Mouse (Mus musculus): ENCODE measurements around the gene Map2.

Map2 gene

GRCm38 (mm10) chr1:66299376-66299775 lies 124.3 kb downstream of the Map2 start:
- no peak for DNase-seq (ENCODE audit: low read depth, low spot score)

- DNase-seq (ENCODE audit: low read depth, low spot score) = no peak
Observed at GRCm38 (mm10) chr1:66320378-66321135, 145.5 kb downstream of the Map2 start.

- no peak for DNase-seq (ENCODE audit: low read depth, low spot score)
Observed at GRCm38 (mm10) chr1:66321136-66321502, 146.0 kb downstream of the Map2 start.

- DNase-seq (ENCODE audit: low read depth, low spot score) = no peak
Observed at GRCm38 (mm10) chr1:66321631-66322142, 146.6 kb downstream of the Map2 start.

- DNase-seq (ENCODE audit: low read depth, low spot score) = no peak
Observed at GRCm38 (mm10) chr1:66323461-66323860, 148.4 kb downstream of the Map2 start.

GRCm38 (mm10) chr1:66324951-66325350 lies 149.9 kb downstream of the Map2 start:
- no peak for DNase-seq (ENCODE audit: low read depth, low spot score)

GRCm38 (mm10) chr1:66328996-66329395 lies 153.9 kb downstream of the Map2 start:
- no peak for DNase-seq (ENCODE audit: low read depth, low spot score)

GRCm38 (mm10) chr1:66329534-66329933 lies 154.5 kb downstream of the Map2 start:
- DNase-seq (ENCODE audit: low read depth, low spot score) = no peak

GRCm38 (mm10) chr1:66335724-66336284 lies 160.7 kb downstream of the Map2 start:
- DNase-seq (ENCODE audit: low read depth, low spot score) = no peak

GRCm38 (mm10) chr1:66339213-66339612 lies 164.1 kb downstream of the Map2 start:
- DNase-seq (ENCODE audit: low read depth, low spot score) = no peak

GRCm38 (mm10) chr1:66348404-66349165 lies 173.5 kb downstream of the Map2 start:
- DNase-seq (ENCODE audit: low read depth, low spot score) = no peak

- no peak for DNase-seq (ENCODE audit: low read depth, low spot score)
Observed at GRCm38 (mm10) chr1:66349166-66349835, 174.2 kb downstream of the Map2 start.

GRCm38 (mm10) chr1:66351366-66351765 lies 176.3 kb downstream of the Map2 start:
- no peak for DNase-seq (ENCODE audit: low read depth, low spot score)

GRCm38 (mm10) chr1:66361799-66362198 lies 186.7 kb downstream of the Map2 start:
- DNase-seq (ENCODE audit: low read depth, low spot score) = no peak

GRCm38 (mm10) chr1:66363285-66363684 lies 188.2 kb downstream of the Map2 start:
- DNase-seq (ENCODE audit: low read depth, low spot score) = no peak

GRCm38 (mm10) chr1:66364386-66364785 lies 189.3 kb downstream of the Map2 start:
- no peak for DNase-seq (ENCODE audit: low read depth, low spot score)

- DNase-seq (ENCODE audit: low read depth, low spot score) = no peak
Observed at GRCm38 (mm10) chr1:66365600-66365999, 190.5 kb downstream of the Map2 start.

- DNase-seq (ENCODE audit: low read depth, low spot score) = no peak
Observed at GRCm38 (mm10) chr1:66369486-66369885, 194.4 kb downstream of the Map2 start.

GRCm38 (mm10) chr1:66371371-66371770 lies 196.3 kb downstream of the Map2 start:
- no peak for DNase-seq (ENCODE audit: low read depth, low spot score)

- DNase-seq (ENCODE audit: low read depth, low spot score) = no peak
Observed at GRCm38 (mm10) chr1:66386321-66386720, 211.2 kb downstream of the Map2 start.

GRCm38 (mm10) chr1:66386751-66387452 lies 211.8 kb downstream of the Map2 start:
- no peak for DNase-seq (ENCODE audit: low read depth, low spot score)
